Mouse (Mus musculus): ENCODE data around the gene Gast.

DNA sequence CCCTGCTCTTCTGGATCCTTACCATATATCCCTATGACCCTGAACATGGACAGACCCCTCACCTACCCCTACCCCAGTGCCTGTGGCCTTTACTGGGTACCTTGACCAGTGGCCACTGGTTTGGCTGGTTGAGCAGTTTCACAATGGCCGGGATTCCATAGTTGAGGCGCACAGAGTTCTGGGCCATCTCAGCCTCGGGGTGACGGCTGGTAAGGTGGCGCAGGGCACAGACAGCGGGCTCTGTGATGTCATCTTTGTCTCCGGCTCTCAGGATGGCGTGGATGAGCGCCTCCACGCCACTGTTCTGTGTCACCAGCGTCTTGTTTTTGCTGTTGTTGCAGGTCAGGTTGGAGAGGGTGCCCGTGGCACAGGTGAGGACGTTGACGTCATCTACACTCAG lies 43.8 kb downstream of the Gast start:
- TF ChIP-seq MAX (IDR thresholded peaks at IDR 0.05; ENCODE audit: low read length) (no peak), POLR2A (IDR thresholded peaks at IDR 0.05; ENCODE audit: low read depth, low read length) (no peak), MXI1 (IDR thresholded peaks at IDR 0.05; ENCODE audit: low read depth, low read length) (no peak), ZKSCAN1 (IDR thresholded peaks at IDR 0.05; ENCODE audit: borderline replicate concordance, low read depth, low read length) (no peak), CTCF (conservative IDR thresholded peaks at IDR 0.05 in 1 of 2, IDR thresholded peaks at IDR 0.05 in 1 of 2; ENCODE audit: low read depth in 2 of 2, low read length in 2 of 2) (no peak), JUN (IDR thresholded peaks at IDR 0.05; ENCODE audit: insufficient read depth, low read depth, low read length) (no peak), GABPA (IDR thresholded peaks at IDR 0.05; ENCODE audit: insufficient replicate concordance, low read depth, low read length) (no peak), EP300 (IDR thresholded peaks at IDR 0.05; ENCODE audit: low read length) (no peak), JUND (conservative IDR thresholded peaks at IDR 0.05; ENCODE audit: low read depth, low read length) (no peak), RCOR1 (conservative IDR thresholded peaks at IDR 0.05; ENCODE audit: low read depth, low read length) (no peak), ZNF384 (IDR thresholded peaks at IDR 0.05; ENCODE audit: low read depth, low read length) (no peak), SMC3 (IDR thresholded peaks at IDR 0.05; ENCODE audit: low read depth, low read length) (no peak)

Measured in CH12.LX (cell line).